Mouse (Mus musculus): ENCODE measurements around the gene Rsph1. TPM values are rescaled to one million over a fixed set of nuclear protein-coding genes. Genes with fewer than 3 reads are reported as not detected.
A peak's percentile ranks its signal among the peaks of the same experiment; 100 is the strongest.

Gene Rsph1
- total RNA-seq (2021) = 1 to 10 TPM; 5.7 to 7.2 TPM
- long read RNA-seq, experiment 1, partial matches to known transcripts = 0 of 4 reads
- long read RNA-seq, experiment 1, other reads (novel, unspliced or antisense) = 0 of 4 reads
- long read RNA-seq, experiment 2, transcript Rsph1-201 (9 exons, 1,191 nt) = major isoform, 11 of 17 reads
- long read RNA-seq, experiment 2, partial matches to known transcripts = 2 of 17 reads
- long read RNA-seq, experiment 2, other reads (novel, unspliced or antisense) = 2 of 17 reads

DNA sequence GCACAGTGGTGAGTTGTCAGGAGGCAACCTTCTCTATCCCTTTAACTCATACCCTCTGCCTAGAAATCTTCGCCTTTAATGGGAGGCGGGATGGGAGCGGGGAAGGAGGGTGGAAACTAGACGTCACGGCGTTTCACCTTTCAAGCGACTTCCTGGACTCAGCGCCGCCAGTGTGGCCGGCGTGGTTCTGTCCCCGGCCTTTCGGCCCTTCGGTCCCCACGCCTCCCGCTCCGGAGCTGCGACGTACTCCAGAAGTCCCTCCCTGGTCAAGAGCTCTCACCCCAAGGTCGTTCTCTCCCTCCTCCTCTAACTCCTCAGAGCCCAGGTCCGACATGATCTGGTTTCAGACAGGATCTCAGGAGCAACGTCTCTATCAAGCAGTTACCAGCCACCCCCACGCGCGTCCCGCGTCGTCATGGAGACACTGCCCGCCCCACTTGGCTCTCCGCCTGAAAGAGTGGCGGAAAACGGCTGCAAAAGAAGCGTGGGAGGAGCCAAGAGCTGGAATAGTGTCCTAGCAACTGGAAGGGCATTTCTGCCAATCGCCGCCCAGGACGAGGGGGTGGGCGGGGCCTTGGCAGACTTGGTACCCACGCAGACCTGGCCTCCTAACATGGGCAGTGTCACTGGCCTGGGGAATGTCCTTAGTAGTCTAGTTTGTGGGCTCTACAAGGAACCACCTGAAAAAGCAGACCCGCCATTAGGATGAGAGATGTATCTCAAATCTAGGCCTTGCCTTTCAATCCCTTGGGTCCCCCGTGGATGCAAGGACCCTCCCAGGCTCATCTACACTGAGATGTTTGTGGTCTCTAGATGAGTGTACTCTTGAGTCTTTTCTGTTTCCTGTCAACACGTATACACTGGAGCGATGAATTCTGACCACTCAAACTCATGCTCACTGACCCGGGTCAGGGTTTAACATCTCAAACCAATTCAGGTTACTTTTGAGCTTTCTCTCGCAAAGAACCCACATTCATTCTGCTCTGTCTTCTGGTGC, at the start of gene Rsph1:
Gene Rsph1 (minus strand): TSS at position 462 of the 997 bp plus-strand sequence.
- peak; percentile 100 for DNase-seq (ENCODE audit: low spot score in 2 of 2)

DNA sequence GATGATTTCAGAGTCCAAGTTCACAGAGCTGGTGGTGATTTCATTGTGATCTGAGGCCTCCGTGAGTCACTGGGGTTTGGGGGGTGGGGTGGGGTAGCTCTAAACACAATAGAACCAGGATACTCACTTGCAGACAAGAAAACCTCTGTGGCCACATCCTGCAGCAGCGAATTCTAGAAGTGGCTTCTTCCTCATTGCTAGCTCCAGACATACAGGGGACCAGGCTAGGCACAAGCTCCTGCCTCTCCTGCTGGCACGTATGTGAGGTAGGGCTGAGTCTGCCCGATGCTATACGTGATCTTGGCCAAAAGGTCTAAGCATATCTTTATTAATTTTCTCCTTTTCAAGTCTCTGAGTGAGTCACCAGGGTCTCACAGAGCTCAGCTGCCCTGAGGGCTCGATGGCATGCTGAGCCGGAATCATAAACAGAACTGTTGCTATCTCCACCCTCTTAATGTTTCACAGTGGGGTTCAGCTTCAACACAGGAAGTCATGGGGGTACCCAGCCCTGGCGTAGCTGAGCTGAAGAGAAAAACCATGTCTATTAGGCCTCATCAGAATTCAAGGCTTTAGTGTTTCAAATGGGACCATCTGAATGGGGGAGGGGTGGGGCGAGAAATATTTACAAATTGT, 49.2 kb upstream of the Rsph1 start:
- DNase-seq (ENCODE audit: low spot score in 2 of 2) = no peak

DNA sequence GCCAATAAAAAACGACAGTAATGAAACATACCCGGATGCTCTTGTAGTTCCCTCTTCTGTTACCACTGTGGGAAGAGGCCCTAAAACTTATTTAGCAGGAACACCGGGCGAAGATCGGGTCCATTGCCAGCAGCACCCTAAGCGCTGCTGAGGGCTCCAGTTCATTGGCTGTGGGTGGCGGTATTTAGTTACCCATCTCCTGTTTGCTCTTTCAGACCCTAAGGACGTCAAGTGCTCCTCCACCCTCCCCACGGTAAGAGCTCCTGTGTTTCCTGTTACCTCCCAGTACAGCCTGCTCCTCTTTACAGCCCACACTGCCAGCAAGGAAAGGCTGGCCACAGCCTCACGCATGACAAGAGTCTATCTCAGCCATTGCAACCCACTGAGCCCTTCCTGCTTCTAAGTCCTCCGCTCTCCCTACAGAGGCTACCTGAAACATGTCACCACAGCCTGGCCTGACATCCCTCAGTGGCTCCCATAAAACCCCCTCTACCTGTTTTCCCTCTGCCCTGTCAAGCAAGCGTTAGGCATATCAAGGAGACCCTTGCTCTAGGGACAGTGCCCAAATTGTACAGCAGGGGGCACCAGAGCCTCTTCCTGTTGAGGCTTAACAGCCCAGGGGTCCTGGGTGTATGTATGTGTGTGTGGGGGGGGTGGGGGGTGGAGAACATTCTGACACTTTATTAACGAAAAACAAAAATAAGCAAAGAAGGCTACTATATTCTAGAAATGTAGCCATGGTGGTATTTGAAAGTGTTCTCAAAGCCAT, 48.5 kb upstream of the Rsph1 start:
- DNase-seq (ENCODE audit: low spot score in 2 of 2) = no peak

- no peak for DNase-seq (ENCODE audit: low spot score in 2 of 2)
These were observed 47.0 kb upstream of the Rsph1 start for GRCm38 (mm10) chr17:31324227-31324626.

GRCm38 (mm10) chr17:31323379-31323778, 46.2 kb upstream of the Rsph1 start:
- no peak for DNase-seq (ENCODE audit: low spot score in 2 of 2)

DNA sequence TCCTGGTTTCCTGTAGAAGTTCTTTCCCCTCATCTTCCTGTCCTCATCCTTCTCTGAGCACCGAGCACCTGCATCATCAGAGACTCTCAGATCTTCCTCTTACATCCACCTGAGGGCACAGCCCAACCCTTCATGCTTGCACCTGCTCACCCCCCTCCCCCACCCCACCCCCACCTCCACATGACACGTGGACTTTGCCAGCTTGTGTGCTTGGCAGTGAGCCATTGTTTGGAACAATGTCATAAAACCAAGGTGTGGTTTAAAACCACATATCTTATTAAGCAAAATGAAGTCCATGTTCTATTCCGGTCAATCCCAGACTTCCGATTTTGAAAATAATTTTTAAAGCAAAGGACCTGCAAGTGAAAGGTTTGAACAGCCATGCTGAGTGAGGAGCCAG, 45.3 kb upstream of the Rsph1 start:
- DNase-seq (ENCODE audit: low spot score in 2 of 2) = no peak

GRCm38 (mm10) chr17:31321425-31321824, 44.2 kb upstream of the Rsph1 start:
- no peak for DNase-seq (ENCODE audit: low spot score in 2 of 2)

- DNase-seq (ENCODE audit: low spot score in 2 of 2) = no peak
These were observed 42.0 kb upstream of the Rsph1 start for GRCm38 (mm10) chr17:31318906-31319767.

GRCm38 (mm10) chr17:31317521-31318272, 40.5 kb upstream of the Rsph1 start:
- no peak for DNase-seq (ENCODE audit: low spot score in 2 of 2)

GRCm38 (mm10) chr17:31316998-31317397, 39.8 kb upstream of the Rsph1 start:
- DNase-seq (ENCODE audit: low spot score in 2 of 2) = no peak

DNA sequence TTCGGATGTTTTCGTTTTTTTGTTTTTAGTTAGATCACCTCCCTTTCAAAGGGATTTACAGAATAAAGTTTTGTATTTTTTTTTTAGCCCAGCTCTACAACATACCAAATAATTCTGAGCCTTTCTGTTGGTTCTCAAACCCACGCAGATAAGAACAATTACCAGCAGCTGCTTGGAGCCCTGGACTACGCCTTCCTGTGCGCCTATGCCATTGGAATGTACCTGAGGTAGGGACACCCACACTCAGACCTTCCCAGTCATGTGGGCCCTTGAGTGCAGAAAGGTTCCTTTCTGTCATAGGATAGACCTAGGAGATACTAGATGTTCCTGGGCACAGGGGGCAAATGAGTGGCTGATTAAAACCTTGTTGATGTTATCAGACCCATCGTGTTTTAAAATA, 38.8 kb upstream of the Rsph1 start:
- DNase-seq (ENCODE audit: low spot score in 2 of 2) = no peak

DNA sequence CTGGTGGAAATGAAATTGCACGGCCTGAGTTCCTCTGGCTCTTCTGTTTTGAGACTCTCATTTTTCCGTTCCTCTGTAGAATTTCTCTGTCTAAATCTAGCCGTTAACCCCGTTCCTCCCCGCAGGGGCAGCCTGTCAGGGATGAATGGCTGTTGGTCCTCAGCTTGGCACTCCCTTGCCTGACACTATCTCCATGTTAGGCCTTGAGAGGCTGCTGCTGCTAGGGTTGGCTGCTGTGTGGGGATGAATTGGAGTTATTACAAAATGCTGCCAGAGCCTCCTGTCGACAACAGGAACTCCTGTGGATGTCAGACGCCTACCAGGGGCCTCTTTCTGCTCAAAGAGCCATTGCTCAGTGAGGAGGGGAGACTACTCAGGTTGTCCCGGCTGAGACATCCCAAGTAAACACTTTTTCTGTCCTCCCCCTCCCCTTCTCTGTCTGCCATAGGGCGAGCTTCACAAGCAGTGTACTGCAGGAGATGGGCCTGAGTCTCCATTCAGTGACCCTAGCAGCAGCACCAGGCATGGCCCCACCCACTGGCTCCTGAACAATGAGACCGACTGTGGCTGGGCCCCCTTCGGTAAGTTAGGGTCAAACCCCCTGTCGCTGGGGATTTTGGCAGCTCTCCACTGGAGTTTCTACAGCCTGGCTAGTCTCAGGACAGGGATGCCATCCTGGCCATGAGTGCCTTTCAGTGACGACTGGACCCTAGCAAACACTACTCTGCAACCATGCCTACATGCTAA, 38.0 kb upstream of the Rsph1 start:
- no peak for DNase-seq (ENCODE audit: low spot score in 2 of 2)

DNA sequence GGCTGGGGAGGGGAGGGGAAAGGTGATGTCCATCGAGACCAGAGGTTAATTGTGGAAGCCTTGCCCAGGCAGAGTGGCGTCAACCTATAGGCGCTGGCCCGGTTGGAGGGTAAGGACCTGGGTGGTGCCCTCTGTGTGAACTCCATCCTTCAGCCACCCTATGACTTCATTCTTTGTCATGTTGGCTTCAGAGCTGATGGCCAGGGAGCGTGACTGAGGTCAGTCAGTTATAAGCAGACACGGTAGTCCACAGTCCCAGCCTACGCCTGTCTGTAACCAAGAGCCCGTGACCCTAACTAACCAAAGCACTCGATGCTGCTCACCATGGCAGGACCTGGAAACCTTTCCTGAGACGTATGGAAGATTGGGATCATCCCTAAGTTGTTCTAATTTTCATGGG, 35.5 kb upstream of the Rsph1 start:
- DNase-seq (ENCODE audit: low spot score in 2 of 2) = no peak

DNA sequence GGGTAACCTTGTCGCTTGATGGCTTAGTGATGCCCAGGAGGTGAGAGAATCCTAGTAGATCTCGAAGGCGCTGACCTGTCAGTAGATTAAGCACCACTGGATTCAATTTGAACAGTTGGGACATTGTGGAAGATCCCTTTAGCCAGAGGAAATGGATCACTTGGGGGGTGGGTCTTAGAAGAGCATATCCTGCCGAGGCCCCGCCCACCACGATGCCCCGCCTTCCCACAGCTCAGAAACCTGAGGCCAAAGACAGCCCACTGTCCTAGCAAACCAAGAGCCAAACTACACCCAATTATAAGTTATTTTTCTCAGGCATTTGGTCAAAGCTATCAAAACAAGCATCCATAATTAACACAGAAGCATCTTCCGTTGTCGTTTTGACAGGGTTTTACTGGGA, 33.9 kb upstream of the Rsph1 start:
- no peak for DNase-seq (ENCODE audit: low spot score in 2 of 2)

DNA sequence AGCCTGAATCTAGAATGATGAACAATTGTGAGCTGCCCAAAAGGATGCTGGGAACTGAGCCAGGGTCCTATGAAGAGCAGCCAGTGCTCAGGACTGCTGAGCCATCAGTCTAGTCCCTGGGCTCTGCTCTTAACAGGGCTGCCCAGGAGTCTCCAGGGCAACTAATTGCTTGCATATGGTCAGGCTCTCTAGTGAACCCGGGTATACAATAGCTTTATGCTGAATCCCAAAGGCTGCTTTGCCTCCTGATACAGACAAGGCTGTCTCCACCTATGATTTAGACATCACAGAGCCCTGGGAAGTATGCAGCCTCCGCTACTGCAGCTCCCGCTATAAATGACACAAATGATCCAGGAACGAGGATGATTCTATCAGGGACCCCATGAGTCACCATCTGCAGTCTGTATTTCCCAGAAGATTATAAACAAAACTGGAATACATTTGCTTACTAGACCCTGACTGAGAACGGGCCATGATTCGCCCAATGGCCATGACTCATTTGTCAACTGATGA, 32.2 kb upstream of the Rsph1 start:
- no peak for DNase-seq (ENCODE audit: low spot score in 2 of 2)

DNA sequence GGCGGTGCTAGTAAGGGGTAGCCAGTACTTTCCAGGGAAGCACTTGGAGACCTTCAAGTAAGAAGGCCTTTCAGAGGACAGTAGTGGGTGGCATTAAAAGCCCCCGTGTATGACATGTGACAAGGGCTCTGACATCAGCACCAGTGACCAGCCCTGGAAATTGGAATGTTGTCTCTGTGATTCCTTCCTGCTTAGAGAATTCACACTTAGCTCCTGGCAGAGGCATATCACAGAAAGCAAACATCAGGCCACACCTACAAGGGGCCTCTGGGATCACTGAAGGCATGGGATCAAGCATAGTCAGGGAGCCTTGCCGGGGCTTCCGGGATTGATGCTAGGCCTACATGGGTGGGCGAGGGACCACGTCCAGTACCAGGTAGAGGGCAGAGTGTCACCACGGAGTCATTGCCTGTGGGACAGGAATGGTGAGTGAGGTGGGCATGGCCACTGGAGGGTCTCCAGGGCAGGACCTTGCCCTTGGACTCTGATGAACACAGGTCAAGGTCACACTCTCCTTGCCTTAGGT, 31.2 kb upstream of the Rsph1 start:
- no peak for DNase-seq (ENCODE audit: low spot score in 2 of 2)

GRCm38 (mm10) chr17:31307756-31308155, 30.6 kb upstream of the Rsph1 start:
- no peak for DNase-seq (ENCODE audit: low spot score in 2 of 2)

DNA sequence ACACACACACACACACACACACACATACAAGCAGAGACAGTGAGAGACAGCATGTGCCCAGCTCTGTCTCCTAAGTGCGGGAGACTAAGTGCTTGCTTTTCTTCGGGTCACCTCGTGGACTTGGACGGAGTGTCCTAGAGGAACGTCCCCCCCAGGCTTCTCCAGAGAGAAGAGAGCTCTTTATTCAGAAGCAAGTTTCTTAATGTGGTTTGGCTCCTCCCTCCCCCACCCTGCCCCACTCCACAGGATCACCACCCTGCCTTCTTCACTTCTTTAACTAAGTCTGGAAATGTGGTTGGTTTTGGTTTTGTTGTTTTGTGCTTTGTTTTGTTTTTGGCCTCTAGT, 28.6 kb upstream of the Rsph1 start:
- DNase-seq (ENCODE audit: low spot score in 2 of 2) = no peak
